Comparison of ENCODE assay signal across 8 mouse cellular contexts in the genomic region with DNA sequence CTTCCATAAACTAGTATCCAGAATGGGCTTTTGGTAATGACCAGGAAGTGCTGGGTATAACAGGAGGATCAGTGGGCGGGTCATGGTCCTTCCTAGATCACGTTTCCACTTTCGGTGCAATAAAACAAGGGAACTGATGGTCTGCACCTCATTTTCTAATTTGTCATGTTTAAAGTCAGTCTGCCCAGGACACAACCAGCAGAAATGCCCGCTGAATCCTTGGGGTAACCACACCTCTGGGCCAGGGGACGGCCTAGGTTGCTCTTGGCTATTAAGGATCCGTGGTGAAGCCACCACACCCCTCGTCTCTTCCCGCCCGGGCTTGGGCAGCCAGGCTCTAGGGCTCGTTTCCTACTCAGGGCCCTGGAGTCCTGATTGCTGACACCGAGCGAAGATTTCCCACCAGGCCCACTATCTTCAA. TPM values are rescaled to one million over a fixed set of nuclear protein-coding genes. Genes with fewer than 3 reads are reported as not detected.
DNase-seq lines count a peak whose midpoint lies in the region; ATAC-seq and TF ChIP-seq lines count a peak whose summit lies in the region.

No protein-coding gene starts in this region.

- WGBS in heart, embryonic 12.5 days = under 1% methylated on average over 12 of the region's 12 CpGs
- under 1% methylated on average over 12 of the region's 12 CpGs for WGBS in embryonic facial prominence, embryonic 14.5 days
- 0% methylated on average over 12 of the region's 12 CpGs for WGBS in hindbrain, embryonic 16.5 days
- under 1% methylated on average over 12 of the region's 12 CpGs for WGBS in lung, embryonic 15.5 days
- under 1% methylated on average over 12 of the region's 12 CpGs for WGBS in stomach, embryonic 16.5 days

- no peak for DNase-seq in heart, postnatal 14 days
- peak; percentile 12 for DNase-seq in G1E (ENCODE audit: low spot score)
- DNase-seq in embryonic facial prominence, embryonic 14.5 days (ENCODE audit: low spot score) = peak; percentile 36
- no peak for DNase-seq in thymus, adult 18-20 months

- TF ChIP-seq CTCF in G1E (IDR thresholded peaks at IDR 0.05; ENCODE audit: low read depth, low read length) = no peak

- H3K4me1 ChIP-seq in heart, embryonic 12.5 days (replicated peaks) = peaks cover 28% of the 10 kb centered on the region
- peaks cover 57% of the 10 kb centered on the region for H3K4me1 ChIP-seq in G1E (ENCODE audit: insufficient read depth, low read depth, low read length)
- peaks cover 25% of the 10 kb centered on the region for H3K4me1 ChIP-seq in embryonic facial prominence, embryonic 14.5 days (ENCODE audit: control insufficient read depth, insufficient read depth, low read length)
- peaks cover 26% of the 10 kb centered on the region for H3K4me1 ChIP-seq in hindbrain, embryonic 16.5 days (ENCODE audit: control insufficient read depth, insufficient read depth, low read depth, low read length)
- peaks cover 31% of the 10 kb centered on the region for H3K4me1 ChIP-seq in lung, embryonic 15.5 days
- H3K4me1 ChIP-seq in stomach, embryonic 16.5 days (ENCODE audit: control insufficient read depth, insufficient read depth, low read length) = peaks cover 21% of the 10 kb centered on the region

- ATAC-seq in heart, embryonic 12.5 days (ENCODE audit: insufficient number of reproducible peaks, low FRiP score) = 0 out of 2 replicates have a peak, but pooled peaks have one; percentile 52
- ATAC-seq in G1E (ENCODE audit: extremely low read depth, insufficient number of reproducible peaks, low FRiP score, poor library complexity, severe bottlenecking) = no peak
- peak; percentile 20; the same call in 1 of the 2 replicates for ATAC-seq in embryonic facial prominence, embryonic 14.5 days (ENCODE audit: low read depth)
- peak; percentile 14; the same call in 1 of the 2 replicates for ATAC-seq in hindbrain, embryonic 16.5 days
- ATAC-seq in lung, embryonic 15.5 days (ENCODE audit: borderline replicate concordance, extremely low read depth, low FRiP score, low TSS enrichment) = no peak; the same call in 1 of the 2 replicates
- ATAC-seq in stomach, embryonic 16.5 days (ENCODE audit: insufficient read depth, low FRiP score) = no peak

- H3K27ac ChIP-seq in heart, embryonic 12.5 days (ENCODE audit: poor library complexity, severe bottlenecking) = peak overlapping the region; percentile 92
- peak overlapping the region; percentile 89 for H3K27ac ChIP-seq in embryonic facial prominence, embryonic 14.5 days (replicated peaks; ENCODE audit: low read depth, low read length)
- H3K27ac ChIP-seq in hindbrain, embryonic 16.5 days (ENCODE audit: low read depth, low read length) = peak overlapping the region; percentile 86
- peak overlapping the region; percentile 88 for H3K27ac ChIP-seq in lung, embryonic 15.5 days
- H3K27ac ChIP-seq in stomach, embryonic 16.5 days (ENCODE audit: low read length) = peak overlapping the region; percentile 85

- H3K9ac ChIP-seq in heart, embryonic 12.5 days = peak overlapping the region; percentile 88
- peak overlapping the region; percentile 88 for H3K9ac ChIP-seq in embryonic facial prominence, embryonic 14.5 days (ENCODE audit: low read depth, low read length)
- H3K9ac ChIP-seq in hindbrain, embryonic 16.5 days (ENCODE audit: low read depth, low read length) = peak overlapping the region; percentile 81
- peak overlapping the region; percentile 80 for H3K9ac ChIP-seq in lung, embryonic 15.5 days
- peak overlapping the region; percentile 90 for H3K9ac ChIP-seq in stomach, embryonic 16.5 days (ENCODE audit: low read length)

- intact Hi-C loops in heart, postnatal 14 days (cut with DNase I) = loop anchor here (2.0 kb wide), 1 partner anchor 63 kb away; the partner anchor contains the start of gene Ppib

- H3K27me3 ChIP-seq in heart, embryonic 12.5 days (replicated peaks) = no peaks in the 10 kb centered on the region
- H3K27me3 ChIP-seq in G1E (ENCODE audit: insufficient read depth, low read length) = no peaks in the 10 kb centered on the region
- H3K27me3 ChIP-seq in embryonic facial prominence, embryonic 14.5 days (replicated peaks; ENCODE audit: control insufficient read depth, insufficient read depth, low read length) = no peaks in the 10 kb centered on the region
- no peaks in the 10 kb centered on the region for H3K27me3 ChIP-seq in hindbrain, embryonic 16.5 days (replicated peaks; ENCODE audit: control insufficient read depth, insufficient read depth, low read length)
- H3K27me3 ChIP-seq in lung, embryonic 15.5 days = no peaks in the 10 kb centered on the region
- H3K27me3 ChIP-seq in stomach, embryonic 16.5 days (ENCODE audit: control insufficient read depth, insufficient read depth, low read length) = no peaks in the 10 kb centered on the region

- H3K4me2 ChIP-seq in heart, embryonic 12.5 days = peak overlapping the region; percentile 83
- H3K4me2 ChIP-seq in embryonic facial prominence, embryonic 14.5 days (ENCODE audit: low read depth, low read length) = peak overlapping the region; percentile 76
- H3K4me2 ChIP-seq in hindbrain, embryonic 16.5 days (ENCODE audit: low read length) = peak overlapping the region; percentile 76
- H3K4me2 ChIP-seq in lung, embryonic 15.5 days = peak overlapping the region; percentile 74
- H3K4me2 ChIP-seq in stomach, embryonic 16.5 days (ENCODE audit: low read depth, low read length) = peak overlapping the region; percentile 76

- no peaks in the 10 kb centered on the region for H3K9me3 ChIP-seq in heart, embryonic 12.5 days (replicated peaks)
- H3K9me3 ChIP-seq in G1E (replicated peaks) = no peaks in the 10 kb centered on the region
- H3K9me3 ChIP-seq in embryonic facial prominence, embryonic 14.5 days (ENCODE audit: control insufficient read depth, low read length) = no peaks in the 10 kb centered on the region
- H3K9me3 ChIP-seq in hindbrain, embryonic 16.5 days (ENCODE audit: control insufficient read depth, low read length) = no peaks in the 10 kb centered on the region
- no peaks in the 10 kb centered on the region for H3K9me3 ChIP-seq in lung, embryonic 15.5 days
- H3K9me3 ChIP-seq in stomach, embryonic 16.5 days (replicated peaks; ENCODE audit: control insufficient read depth, low read length) = no peaks in the 10 kb centered on the region

- peaks cover 5% of the 10 kb centered on the region; the same call in 1 of the 2 replicates for H3K36me3 ChIP-seq in heart, embryonic 12.5 days
- H3K36me3 ChIP-seq in G1E (replicated peaks) = peaks cover 28% of the 10 kb centered on the region
- no peaks in the 10 kb centered on the region for H3K36me3 ChIP-seq in embryonic facial prominence, embryonic 14.5 days (ENCODE audit: control insufficient read depth, insufficient read depth, low read length)
- no peaks in the 10 kb centered on the region for H3K36me3 ChIP-seq in hindbrain, embryonic 16.5 days (ENCODE audit: control insufficient read depth, insufficient read depth, low read length)
- 0 out of 2 replicates have a peak, but pooled peaks cover 2% of the 10 kb centered on the region for H3K36me3 ChIP-seq in lung, embryonic 15.5 days
- H3K36me3 ChIP-seq in stomach, embryonic 16.5 days (ENCODE audit: control insufficient read depth, insufficient read depth, low read length) = no peaks in the 10 kb centered on the region; the same call in 1 of the 2 replicates

- peak overlapping the region; percentile 93 for H3K4me3 ChIP-seq in heart, embryonic 12.5 days
- peak overlapping the region; percentile 85 for H3K4me3 ChIP-seq in G1E (ENCODE audit: low read depth, low read length)
- H3K4me3 ChIP-seq in embryonic facial prominence, embryonic 14.5 days (ENCODE audit: low read depth, low read length) = peak overlapping the region; percentile 85
- H3K4me3 ChIP-seq in hindbrain, embryonic 16.5 days (ENCODE audit: low read length) = peak overlapping the region; percentile 68
- H3K4me3 ChIP-seq in lung, embryonic 15.5 days = peak overlapping the region; percentile 90
- H3K4me3 ChIP-seq in stomach, embryonic 16.5 days (replicated peaks; ENCODE audit: low read length) = peak overlapping the region; percentile 71

RNA-seq across cellular contexts. Expression of gene Snx1, which starts 2.3 kb away (rescaled TPM):
- 68.8 and 72.1 TPM in 2 replicates for polyA plus RNA-seq in heart, embryonic 12.5 days (2016; fragmentation: Nextera tagmentation; extraction: Ambion mirVana)
- 10 to 100 TPM; 34.1 to 34.4 TPM for total RNA-seq in heart, postnatal 14 days (2021)
- 71.3 and 81.1 TPM in 2 replicates for total RNA-seq in G1E (2014; fragmentation: Nextera tagmentation)
- total RNA-seq in G1E (2017) = 230 and 242 TPM in 2 replicates
- 227 and 276 TPM in 2 replicates for polyA plus RNA-seq in G1E (2012)
- polyA plus RNA-seq in embryonic facial prominence, embryonic 14.5 days (2014; fragmentation: Nextera tagmentation; extraction: Ambion mirVana) = 139 and 143 TPM in 2 replicates
- 73.5 and 77.2 TPM in 2 replicates for polyA plus RNA-seq in hindbrain, embryonic 16.5 days (2015; fragmentation: Nextera tagmentation; extraction: Ambion mirVana)
- 117 and 126 TPM in 2 replicates for polyA plus RNA-seq in lung, embryonic 15.5 days (2015; fragmentation: Nextera tagmentation; extraction: Ambion mirVana)
- polyA plus RNA-seq in stomach, embryonic 16.5 days (2015; fragmentation: Nextera tagmentation; extraction: Ambion mirVana) = 121 and 122 TPM in 2 replicates

RNA-seq across cellular contexts. Expression of gene Ciao2a, which starts 2.3 kb away (rescaled TPM):
- polyA plus RNA-seq in heart, embryonic 12.5 days (2016; fragmentation: Nextera tagmentation; extraction: Ambion mirVana) = 161 and 176 TPM in 2 replicates
- 10 to 100 TPM; 59.4 to 69.3 TPM for total RNA-seq in heart, postnatal 14 days (2021)
- total RNA-seq in G1E (2014; fragmentation: Nextera tagmentation) = 176 and 189 TPM in 2 replicates
- total RNA-seq in G1E (2017) = 258 and 270 TPM in 2 replicates
- polyA plus RNA-seq in G1E (2012) = 15.9 and 30.0 TPM in 2 replicates
- polyA plus RNA-seq in embryonic facial prominence, embryonic 14.5 days (2014; fragmentation: Nextera tagmentation; extraction: Ambion mirVana) = 112 and 119 TPM in 2 replicates
- polyA plus RNA-seq in hindbrain, embryonic 16.5 days (2015; fragmentation: Nextera tagmentation; extraction: Ambion mirVana) = 64.0 and 69.2 TPM in 2 replicates
- 148 and 149 TPM in 2 replicates for polyA plus RNA-seq in lung, embryonic 15.5 days (2015; fragmentation: Nextera tagmentation; extraction: Ambion mirVana)
- 144 and 158 TPM in 2 replicates for polyA plus RNA-seq in stomach, embryonic 16.5 days (2015; fragmentation: Nextera tagmentation; extraction: Ambion mirVana)

RNA-seq across cellular contexts. Expression of gene Dapk2, which starts 33.9 kb away (rescaled TPM):
- polyA plus RNA-seq in heart, embryonic 12.5 days (2016; fragmentation: Nextera tagmentation; extraction: Ambion mirVana) = 6.4 and 8.1 TPM in 2 replicates
- 1 to 10 TPM; 6.0 to 6.5 TPM for total RNA-seq in heart, postnatal 14 days (2021)
- total RNA-seq in G1E (2014; fragmentation: Nextera tagmentation) (7.5 and 9.7 TPM in 2 replicates), G1E (2017) (24.4 TPM in 2 replicates)
- 9.8 and 10.3 TPM in 2 replicates for polyA plus RNA-seq in G1E (2012)
- 10.6 and 14.3 TPM in 2 replicates for polyA plus RNA-seq in embryonic facial prominence, embryonic 14.5 days (2014; fragmentation: Nextera tagmentation; extraction: Ambion mirVana)
- 0.79 and 0.94 TPM in 2 replicates for polyA plus RNA-seq in hindbrain, embryonic 16.5 days (2015; fragmentation: Nextera tagmentation; extraction: Ambion mirVana)
- polyA plus RNA-seq in lung, embryonic 15.5 days (2015; fragmentation: Nextera tagmentation; extraction: Ambion mirVana) = 14.9 and 16.8 TPM in 2 replicates
- 7.6 and 10.2 TPM in 2 replicates for polyA plus RNA-seq in stomach, embryonic 16.5 days (2015; fragmentation: Nextera tagmentation; extraction: Ambion mirVana)

RNA-seq across cellular contexts. Expression of gene Snx22, which starts 54.6 kb away (rescaled TPM):
- polyA plus RNA-seq in heart, embryonic 12.5 days (2016; fragmentation: Nextera tagmentation; extraction: Ambion mirVana) = 2.4 and 3.0 TPM in 2 replicates
- 1 to 10 TPM in 1 of 2 experiments, under 1 TPM in 1; 0.90 to 1.0 TPM for total RNA-seq in heart, postnatal 14 days (2021)
- total RNA-seq in G1E (2014; fragmentation: Nextera tagmentation) (15.0 TPM in 1 of 2 replicates, not detected in the other), G1E (2017) (0.41 and 0.49 TPM in 2 replicates)
- not detected in 2 replicates for polyA plus RNA-seq in G1E (2012)
- polyA plus RNA-seq in embryonic facial prominence, embryonic 14.5 days (2014; fragmentation: Nextera tagmentation; extraction: Ambion mirVana) = 3.4 and 4.1 TPM in 2 replicates
- 12.9 and 14.7 TPM in 2 replicates for polyA plus RNA-seq in hindbrain, embryonic 16.5 days (2015; fragmentation: Nextera tagmentation; extraction: Ambion mirVana)
- 9.8 and 10.6 TPM in 2 replicates for polyA plus RNA-seq in lung, embryonic 15.5 days (2015; fragmentation: Nextera tagmentation; extraction: Ambion mirVana)
- 3.1 and 4.3 TPM in 2 replicates for polyA plus RNA-seq in stomach, embryonic 16.5 days (2015; fragmentation: Nextera tagmentation; extraction: Ambion mirVana)

Comparison
In these comparisons a context has a peak if more than half of its experiments do, and no peak if none do; other contexts are left out.
1. ATAC-seq: peak in heart, embryonic 12.5 days (single experiment), embryonic facial prominence, embryonic 14.5 days (single experiment) and hindbrain, embryonic 16.5 days (single experiment); none in G1E (single experiment), lung, embryonic 15.5 days (single experiment) and stomach, embryonic 16.5 days (single experiment).
2. DNase-seq: peak in G1E (single experiment) and embryonic facial prominence, embryonic 14.5 days (single experiment); none in heart, postnatal 14 days (0 of 2) and thymus, adult 18-20 months (0 of 2).
3. Peak in every context shown above with its lines, with median percentiles within 50 percentile points of each other: H3K27ac ChIP-seq, H3K4me2 ChIP-seq, H3K4me3 ChIP-seq and H3K9ac ChIP-seq.